Mouse (Mus musculus) limb, embryonic 11.5 days (tissue): ENCODE data around the gene Tmem169. TPM values are rescaled to one million over a fixed set of nuclear protein-coding genes. Genes with fewer than 3 reads are reported as not detected.

ENCODE experiments used
- polyA plus RNA-seq: library from polyadenylated mRNA; unstranded; fragments of >200 nt; fragmentation: Nextera tagmentation; extraction: Ambion mirVana; gene quantifications from 2 replicates; pipeline ENCODE4 v1.2.1, GENCODE M21; 2014

Gene Tmem169
- polyA plus RNA-seq, 1 experiment from 2014 or later = 5.2 TPM

Other genes with a start within 250 kb of the Tmem169 start
- 3.9 and 4.2 TPM in 2 replicates for gene Mreg, start 72.1 kb upstream of the Tmem169 start, polyA plus RNA-seq
- gene Pecr, start 55 bp upstream of the Tmem169 start, polyA plus RNA-seq = 28.9 and 30.1 TPM in 2 replicates
- gene Xrcc5, start 23.1 kb downstream of the Tmem169 start, polyA plus RNA-seq = 78.9 and 84.2 TPM in 2 replicates